Mouse (Mus musculus): ENCODE data around the gene Zcchc14.

- TF ChIP-seq CTCF (IDR thresholded peaks at IDR 0.05; ENCODE audit: control insufficient read depth, insufficient read depth, insufficient read length) (no peak), MAX (IDR thresholded peaks at IDR 0.05) (no peak), CEBPB (IDR thresholded peaks at IDR 0.05; ENCODE audit: low read depth) (no peak), USF1 (IDR thresholded peaks at IDR 0.05; ENCODE audit: low read depth) (peak; percentile 28)
Observed at GRCm38 (mm10) chr8:121628681-121629080, 24.0 kb downstream of the Zcchc14 start.

Data from C2C12 (cell line).